Mouse (Mus musculus) liver, embryonic 14.5 days (tissue): Measurements from ENCODE around the gene Pde6h.
"Not testable (repeated sequence)": the region's sequence is repeated elsewhere in the genome, so short reads cannot be mapped to it uniquely, and the experiment has no call there.

Experiments
- CTCF ChIP-seq: IDR thresholded peaks from 2 replicates; pipeline ENCODE4 v1.5.1; 2016; ENCODE audit warnings: antibody characterized with exemption, low read depth, control low read depth
- EP300 ChIP-seq: IDR thresholded peaks from 2 replicates; pipeline ENCODE4 v1.6.1; 2016; ENCODE audit warnings: antibody characterized with exemption, low read depth

- TF ChIP-seq CTCF, EP300: not testable (repeated sequence)
These were observed 38.9 kb upstream of the Pde6h start for GRCm38 (mm10) chr6:136884766-136885165.
